Mouse (Mus musculus) thymus, postnatal 25 days (tissue): ENCODE measurements around the gene Ate1.
"Not testable (repeated sequence)": the region's sequence is repeated elsewhere in the genome, so short reads cannot be mapped to it uniquely, and the experiment has no call there.

Source experiments
- DNase-seq: peaks from one replicate; pipeline ENCODE4 v3.0.0; 2022

Gene Ate1

DNA sequence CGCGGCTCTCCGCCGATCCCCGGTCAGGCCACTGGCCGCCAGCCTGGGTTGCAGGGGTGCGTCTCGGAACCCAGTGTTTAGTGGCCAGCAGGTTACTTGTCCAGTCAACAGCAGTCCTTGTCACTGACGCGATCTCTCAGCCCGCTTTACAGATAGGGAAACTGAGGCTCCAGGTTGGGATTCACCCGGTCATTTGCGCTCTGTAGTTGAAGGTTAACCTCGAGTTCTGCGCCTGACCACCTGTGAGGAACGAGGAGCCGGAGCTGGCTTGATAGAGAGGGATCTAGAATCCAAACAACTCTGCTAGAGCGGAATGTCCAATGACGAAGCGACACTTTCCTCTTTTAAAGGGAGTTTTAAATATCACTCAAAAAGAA, at the start of gene Ate1:
TSS of gene Ate1 (minus strand) at position 321 of the 377 bp plus-strand sequence.
- DNase-seq = no peak

GRCm38 (mm10) chr7:130568783-130569436, 48.7 kb upstream of the Ate1 start:
- DNase-seq = no peak

DNA sequence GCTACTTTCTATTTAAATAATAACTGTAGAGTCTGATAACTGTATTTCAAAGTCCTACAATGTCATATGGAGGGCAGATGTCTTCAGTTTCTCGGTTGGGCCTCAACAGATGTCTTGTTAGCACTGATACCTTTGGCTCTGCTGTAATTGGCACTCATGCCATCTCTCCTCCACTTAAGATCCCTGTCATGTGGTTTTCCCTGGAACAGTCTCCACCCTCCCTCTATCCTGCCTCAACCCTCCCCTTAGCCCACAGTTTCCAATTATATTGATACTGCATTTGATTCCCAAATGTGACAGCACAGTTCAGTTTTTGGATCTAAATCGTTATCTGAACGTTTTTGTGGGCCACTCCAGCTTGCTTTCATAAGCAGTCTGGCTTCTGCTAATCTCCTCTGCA, 44.4 kb upstream of the Ate1 start:
- no peak for DNase-seq

- no peak for DNase-seq
These were observed 43.7 kb upstream of the Ate1 start for GRCm38 (mm10) chr7:130563880-130564279.

- no peak for DNase-seq
These were observed 43.1 kb upstream of the Ate1 start for GRCm38 (mm10) chr7:130563276-130563675.

- no peak for DNase-seq
These were observed 40.8 kb upstream of the Ate1 start for GRCm38 (mm10) chr7:130560933-130561332.

GRCm38 (mm10) chr7:130558592-130558991, 38.4 kb upstream of the Ate1 start:
- no peak for DNase-seq

DNA sequence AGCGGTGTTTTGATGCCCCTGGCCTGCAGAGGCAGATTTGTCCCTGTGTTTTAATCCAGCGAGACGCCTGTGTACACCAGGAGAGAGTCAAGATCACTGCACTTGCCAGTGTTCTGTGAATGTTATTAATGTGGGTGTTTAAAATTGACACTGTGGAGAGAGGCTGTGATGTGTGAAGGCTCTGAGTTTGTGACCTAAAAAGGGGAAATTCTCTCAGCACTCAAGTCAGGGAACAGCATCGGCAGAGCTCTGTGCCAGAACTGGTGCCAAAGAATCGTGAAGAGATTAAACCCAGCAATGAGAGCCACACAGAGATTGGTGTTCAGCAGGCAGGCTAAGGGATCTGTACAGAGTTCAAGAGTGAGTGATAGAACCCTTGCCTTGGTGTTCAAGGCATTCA, 35.4 kb upstream of the Ate1 start:
- DNase-seq = no peak

DNA sequence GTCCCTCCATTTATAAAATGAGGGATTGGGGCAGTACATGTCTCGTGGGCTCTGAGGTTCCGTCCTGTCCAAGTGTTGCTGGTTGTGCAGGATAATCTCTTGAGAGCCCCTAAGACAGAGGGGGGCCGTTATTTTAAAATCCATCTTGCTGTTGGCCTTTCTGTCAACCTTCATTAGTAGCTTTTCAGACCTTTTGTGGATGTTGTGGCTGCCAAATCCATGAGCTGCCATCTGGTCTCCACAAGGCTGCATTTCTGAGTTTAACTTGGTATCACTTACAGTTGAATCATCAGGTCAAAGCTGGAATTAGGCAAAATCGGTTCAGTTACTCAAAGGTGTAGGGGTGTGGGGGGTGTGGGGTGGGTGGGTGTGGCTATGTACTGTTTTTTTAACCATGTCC, 33.2 kb upstream of the Ate1 start:
- DNase-seq = no peak

- DNase-seq = no peak
These were observed 32.6 kb upstream of the Ate1 start for GRCm38 (mm10) chr7:130552780-130553179.

GRCm38 (mm10) chr7:130547635-130548175, 27.5 kb upstream of the Ate1 start:
- DNase-seq = no peak

DNA sequence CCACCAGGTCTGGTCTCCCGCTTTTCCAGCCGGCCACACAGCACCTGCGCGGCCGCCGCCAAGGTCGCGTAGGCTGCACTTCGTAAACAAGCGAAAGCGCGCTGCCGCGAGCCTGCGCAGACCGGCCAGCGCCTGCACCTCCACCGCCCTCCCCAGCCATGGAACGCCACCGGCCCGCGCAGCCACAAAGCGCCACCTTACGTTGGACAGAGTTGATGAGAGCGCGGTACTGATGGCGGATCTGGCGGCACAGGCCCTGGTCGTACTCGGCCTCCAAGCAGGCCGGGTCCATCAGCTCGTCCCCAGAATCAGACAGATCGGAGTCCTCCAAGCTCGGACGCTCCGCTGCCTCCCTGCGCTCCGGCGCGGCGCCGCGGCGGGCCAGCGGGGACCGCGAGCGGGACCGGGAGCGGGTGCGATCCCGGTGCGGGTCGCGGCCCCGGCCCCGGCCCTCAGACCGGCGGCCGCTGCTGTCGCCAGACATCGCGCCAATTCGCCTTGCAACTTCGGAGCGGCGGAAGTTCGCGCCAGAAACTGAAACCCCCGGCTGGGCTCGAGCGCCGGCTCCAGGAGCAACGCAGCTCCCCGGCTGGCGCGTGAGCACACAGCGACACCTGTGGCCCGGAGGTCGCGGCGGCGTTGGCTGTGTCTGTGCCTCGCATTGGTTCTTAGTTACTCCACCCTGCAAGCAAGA, 26.8 kb upstream of the Ate1 start:
- DNase-seq = peak; percentile 94

GRCm38 (mm10) chr7:130546421-130546790, 26.2 kb upstream of the Ate1 start:
- DNase-seq = no peak

DNA sequence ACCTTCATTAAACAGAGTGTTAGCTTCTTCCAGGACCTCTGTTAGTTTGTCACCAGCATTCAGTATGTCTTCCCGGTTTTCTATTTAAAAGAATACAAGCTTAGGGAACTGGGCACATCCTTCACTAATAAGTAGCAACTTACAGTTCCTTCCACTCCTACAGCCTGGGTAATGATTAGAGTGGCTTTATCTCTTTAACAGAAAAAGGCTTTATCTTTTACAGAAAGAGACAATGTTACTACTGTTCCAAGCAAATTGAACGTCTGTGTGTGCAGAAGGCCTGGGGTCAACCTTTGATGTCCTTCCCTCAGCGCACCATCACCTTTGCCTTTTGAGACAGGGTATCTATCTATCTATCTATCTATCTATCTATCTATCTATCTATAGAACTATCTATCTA, 25.7 kb upstream of the Ate1 start:
- no peak for DNase-seq

GRCm38 (mm10) chr7:130545401-130545800, 25.2 kb upstream of the Ate1 start:
- no peak for DNase-seq

DNA sequence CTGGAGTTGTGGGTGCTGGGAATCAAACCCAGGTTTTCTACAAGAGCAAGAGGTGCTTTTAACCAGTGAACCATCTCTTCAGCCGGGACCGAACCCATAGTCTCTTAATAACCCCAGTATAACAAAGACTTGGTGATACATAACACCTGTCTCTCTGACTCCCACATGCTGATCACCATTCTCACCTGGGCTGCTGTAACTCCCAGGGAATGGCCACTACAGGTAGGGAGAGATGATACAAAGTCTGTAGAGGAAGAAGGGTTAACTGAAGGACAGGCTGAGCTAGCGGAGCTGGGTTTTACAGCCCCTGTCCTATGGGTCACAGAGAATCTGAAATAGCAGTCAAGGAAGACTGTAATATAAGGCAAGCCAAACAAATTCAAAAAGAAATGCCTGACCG, 23.0 kb upstream of the Ate1 start:
- DNase-seq = no peak

DNA sequence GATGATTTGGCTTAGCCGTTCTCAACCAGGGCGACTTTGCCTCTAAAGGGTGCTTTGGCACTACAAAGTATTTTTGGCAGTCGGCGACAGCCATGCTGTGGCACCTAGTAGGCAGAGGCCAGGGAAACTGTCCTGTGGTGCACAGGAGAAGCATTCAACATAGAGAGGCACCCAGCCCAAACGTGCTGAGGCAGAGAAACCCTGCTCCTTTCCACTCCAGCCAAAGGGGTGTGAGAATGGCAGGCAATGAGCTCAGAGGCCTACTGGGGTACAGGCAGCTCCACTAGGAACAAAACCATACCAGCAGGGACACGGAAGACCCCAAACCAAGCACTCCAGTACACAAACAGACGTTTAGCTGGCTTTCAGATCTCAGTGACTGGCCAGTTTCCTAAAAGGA, 20.0 kb upstream of the Ate1 start:
- DNase-seq = no peak

DNA sequence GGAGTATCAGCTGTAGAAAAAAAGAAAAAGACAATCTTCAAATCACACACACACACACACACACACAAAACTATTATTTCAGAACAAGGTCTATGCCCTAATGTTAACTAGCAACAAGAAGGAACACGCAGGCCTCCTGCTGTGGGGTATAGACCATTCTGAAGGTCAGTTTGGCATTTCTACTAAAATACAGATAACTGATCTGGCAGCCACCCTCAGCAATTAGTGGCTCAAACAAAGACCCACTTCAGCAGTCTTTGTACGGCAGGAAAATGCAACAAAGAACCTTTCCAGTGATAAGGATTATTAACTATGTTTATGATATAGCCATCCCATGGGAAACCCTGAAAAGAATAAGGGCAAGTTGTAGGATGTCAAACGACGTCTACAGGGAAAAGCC, 16.9 kb upstream of the Ate1 start:
- DNase-seq = no peak

GRCm38 (mm10) chr7:130535174-130535573, 15.0 kb upstream of the Ate1 start:
- DNase-seq = no peak

GRCm38 (mm10) chr7:130533316-130534260, 13.4 kb upstream of the Ate1 start:
- DNase-seq = peak; percentile 82

- not testable (repeated sequence) for DNase-seq
These were observed 11.0 kb upstream of the Ate1 start for GRCm38 (mm10) chr7:130531138-130531537.

DNA sequence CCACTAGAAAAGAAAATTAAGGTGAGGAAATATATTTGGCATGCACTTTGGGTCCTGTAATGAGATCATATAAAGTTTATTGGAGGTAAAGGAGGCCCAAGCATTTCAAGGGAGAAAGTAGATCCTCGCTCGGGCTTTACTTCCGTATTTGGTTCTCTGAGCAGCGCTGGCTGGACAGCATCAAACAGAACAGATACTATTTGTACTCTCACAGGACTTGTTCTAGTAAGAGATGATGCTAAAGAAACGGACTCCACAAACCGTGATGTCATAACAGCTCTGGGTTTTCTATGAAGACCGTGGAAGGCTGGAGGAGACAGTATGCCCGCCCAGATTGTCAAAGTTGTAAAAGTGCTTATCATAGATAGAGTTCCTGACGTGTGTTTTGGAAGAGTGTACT, 7.1 kb upstream of the Ate1 start:
- no peak for DNase-seq

DNA sequence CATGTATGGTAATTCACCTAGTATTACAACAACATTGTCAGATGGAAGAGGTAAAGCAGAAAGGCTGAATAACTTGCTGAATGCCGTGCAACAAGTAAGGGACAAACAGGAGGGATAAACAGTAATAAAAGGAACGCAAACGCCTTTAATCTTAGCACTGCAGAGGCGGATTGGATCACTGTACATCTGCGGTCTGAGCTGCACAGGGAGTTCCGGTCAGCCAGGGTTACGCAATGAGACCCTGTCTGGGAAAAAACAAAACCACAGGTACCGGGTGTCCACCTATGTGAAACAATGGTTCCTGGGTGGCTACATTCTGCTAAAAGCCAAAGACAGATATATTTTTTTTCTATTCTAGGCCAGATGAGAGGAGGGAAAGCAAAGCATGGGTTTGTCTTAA, 3.3 kb upstream of the Ate1 start:
- no peak for DNase-seq
